Comparison of ENCODE assay signal across 13 mouse cellular contexts in genomic region chr5:52177326-52177725, GRCm38 (mm10).
"Had no signal": no experiment of that assay in that cellular context is flagged by ENCODE, and none has a peak within 500 bp of the region (broad histone marks: within the 10 kb centered on the region; RNA-seq: fewer than 3 reads in every experiment).

No protein-coding gene starts in this region.

- ATAC-seq: liver, postnatal 0 days; lung, postnatal 0 days; midbrain, embryonic 16.5 days had no signal

- DNase-seq: liver, postnatal 0 days; lung, adult 2 months; lung, postnatal 14 days; lung, postnatal 36 days; midbrain, embryonic 14.5 days; retina, postnatal 1 day; right cerebral cortex, adult 18-20 months; right cerebral cortex, postnatal 14 days; thymus, adult 2 months; thymus, postnatal 25 days; thymus, postnatal 4 days had no signal
